Mouse (Mus musculus) cerebellum, adult 18-20 months (tissue): ENCODE measurements around the gene Topaz1.
"Not testable (repeated sequence)": the region's sequence is repeated elsewhere in the genome, so short reads cannot be mapped to it uniquely, and the experiment has no call there.

ENCODE experiments used
- DNase-seq, 2 experiments: peaks; one replicate each; pipeline ENCODE4 v3.0.0; 2021

Gene Topaz1

GRCm38 (mm10) chr9:122812386-122812785, 65.2 kb downstream of the Topaz1 start:
- DNase-seq, result peak; percentile 43 to 46

GRCm38 (mm10) chr9:122814775-122815174, 67.6 kb downstream of the Topaz1 start:
- DNase-seq, result no peak

- no peak for DNase-seq
Measured at GRCm38 (mm10) chr9:122815239-122815851, 68.2 kb downstream of the Topaz1 start.

GRCm38 (mm10) chr9:122823374-122824017, 76.3 kb downstream of the Topaz1 start:
- DNase-seq, result no peak

- DNase-seq, result no peak
Measured at GRCm38 (mm10) chr9:122826743-122827142, 79.6 kb downstream of the Topaz1 start.

- DNase-seq, result no peak
Measured at GRCm38 (mm10) chr9:122829826-122830380, 82.8 kb downstream of the Topaz1 start.

- no peak for DNase-seq
Measured at GRCm38 (mm10) chr9:122836126-122836525, 89.0 kb downstream of the Topaz1 start.

- peak; percentile 51 to 53 for DNase-seq
Measured at GRCm38 (mm10) chr9:122836790-122837189, 89.6 kb downstream of the Topaz1 start.

- DNase-seq, result no peak
Measured at GRCm38 (mm10) chr9:122837216-122837615, 90.1 kb downstream of the Topaz1 start.

- peak; percentile 9 to 18 for DNase-seq
Measured at GRCm38 (mm10) chr9:122837680-122838079, 90.5 kb downstream of the Topaz1 start.

- no peak for DNase-seq
Measured at GRCm38 (mm10) chr9:122843760-122844159, 96.6 kb downstream of the Topaz1 start, which contains the start of gene Gm35549. Gm35549 (minus strand) TSS chr9:122844035.

GRCm38 (mm10) chr9:122845621-122846020, 98.5 kb downstream of the Topaz1 start:
- DNase-seq, result no peak

GRCm38 (mm10) chr9:122846156-122846555, 99.0 kb downstream of the Topaz1 start:
- DNase-seq, result peak; percentile 27 to 34

GRCm38 (mm10) chr9:122847811-122848311, 100.7 kb downstream of the Topaz1 start:
- not testable (repeated sequence) for DNase-seq
